Mouse (Mus musculus) C2C12 (cell line): ENCODE measurements around the gene Rspry1.

ENCODE experiments used
- CTCF ChIP-seq: IDR thresholded peaks from one replicate; pipeline ENCODE4 v1.5.1; 2011; ENCODE audit not compliant: control insufficient read depth, insufficient read depth, insufficient read length
- MYOD1 ChIP-seq: IDR thresholded peaks from one replicate; pipeline ENCODE4 v1.6.1; 2011; ENCODE audit warnings: low read depth; ENCODE audit not compliant: control insufficient read depth, insufficient read length
- USF1 ChIP-seq: IDR thresholded peaks from one replicate; pipeline ENCODE4 v1.6.1; 2011; ENCODE audit warnings: low read depth, mild to moderate bottlenecking, control low read depth, moderate library complexity

DNA sequence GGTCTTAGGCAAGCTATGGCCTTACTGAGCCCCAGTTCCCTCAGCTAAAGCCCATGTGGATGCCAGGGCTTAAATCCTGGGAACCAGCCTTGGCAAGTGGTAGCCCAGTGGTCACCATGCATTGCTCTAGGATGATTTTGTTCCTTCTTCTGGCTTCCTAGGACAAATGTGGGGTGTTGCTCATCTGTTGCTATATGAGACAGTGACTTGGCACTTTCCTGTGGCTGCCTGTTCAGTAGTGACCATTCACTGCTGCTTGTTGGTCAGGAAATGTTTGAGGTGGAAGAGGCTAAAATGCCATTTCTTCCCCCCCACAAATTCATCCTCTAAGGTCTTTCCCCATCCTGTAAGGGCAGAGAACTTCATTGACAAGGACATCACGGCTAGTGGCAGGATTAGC lies 32.3 kb upstream of the Rspry1 start:
- no peak for TF ChIP-seq CTCF
- no peak for TF ChIP-seq USF1
- TF ChIP-seq MYOD1 = no peak
